Comparison of ENCODE assay signal across 8 mouse cellular contexts in genomic region chr11:23565761-23566160, GRCm38 (mm10). TPM values are rescaled to one million over a fixed set of nuclear protein-coding genes. Genes with fewer than 3 reads are reported as not detected.
DNase-seq lines count a peak whose midpoint lies in the region; ATAC-seq and TF ChIP-seq lines count a peak whose summit lies in the region.

No protein-coding gene starts in this region.

- WGBS in hindbrain, postnatal 0 days: 63% methylated on average over 6 of the region's 6 CpGs

- H3K4me2 ChIP-seq in hindbrain, postnatal 0 days (ENCODE audit: low read depth, low read length): no peak overlapping the region

- H3K4me3 ChIP-seq in hindbrain, postnatal 0 days (ENCODE audit: low read length): no peak overlapping the region

- peak; percentile 91 for ATAC-seq in hindbrain, postnatal 0 days
- peak; percentile 100 for ATAC-seq in megakaryocyte progenitor cell, adult 5-6 weeks (replicated peaks; ENCODE audit: poor library complexity)

- no peak overlapping the region for H3K27ac ChIP-seq in hindbrain, postnatal 0 days

- no peaks in the 10 kb centered on the region for H3K27me3 ChIP-seq in hindbrain, postnatal 0 days (ENCODE audit: insufficient read depth, low read length)

- no peaks in the 10 kb centered on the region for H3K9me3 ChIP-seq in hindbrain, postnatal 0 days (ENCODE audit: low read length)

- peaks cover 15% of the 10 kb centered on the region; the same call in 1 of the 2 replicates for H3K36me3 ChIP-seq in hindbrain, postnatal 0 days (ENCODE audit: insufficient read depth, low read length)

- TF ChIP-seq CTCF in hindbrain, postnatal 0 days (IDR thresholded peaks at IDR 0.05; ENCODE audit: low read depth): peak; percentile 90

- H3K4me1 ChIP-seq in hindbrain, postnatal 0 days (ENCODE audit: insufficient read depth, low read length): no peaks in the 10 kb centered on the region

- DNase-seq in Muller cell, postnatal 12 days (ENCODE audit: inconsistent ontology term): peak; percentile 48
- peak; percentile 64 for DNase-seq in cerebellum, adult 8-10 months
- peak; percentile 50 to 66 for DNase-seq in frontal cortex, postnatal 10 days (ENCODE audit: low spot score in 2 of 2)
- DNase-seq in hindbrain, postnatal 0 days (ENCODE audit: low spot score): peak; percentile 79
- peak; percentile 74 to 83 for DNase-seq in left cerebral cortex, adult 18-20 months (ENCODE audit: low spot score in 2 of 2)
- peak; percentile 79 for DNase-seq in right cerebral cortex, postnatal 14 days
- peak; percentile 52 to 68 for DNase-seq in urinary bladder, postnatal 36 days (ENCODE audit: low spot score in 2 of 2)

- H3K9ac ChIP-seq in hindbrain, postnatal 0 days (replicated peaks; ENCODE audit: low read length): no peak overlapping the region

RNA-seq across cellular contexts. Expression of gene 1700093K21Rik, which starts 44.8 kb away (rescaled TPM):
- 0.21 TPM in 1 of 2 replicates, not detected in the other for total RNA-seq in hindbrain, postnatal 0 days (2014; rRNA removed)
- 0.18 and 0.26 TPM in 2 replicates for polyA plus RNA-seq in hindbrain, postnatal 0 days (2015; fragmentation: Nextera tagmentation; extraction: Ambion mirVana)
- total RNA-seq in left cerebral cortex, adult 18-20 months (2021): not detected
- 0.22 TPM in 1 of 2 replicates, not detected in the other for total RNA-seq in megakaryocyte progenitor cell, adult 5-6 weeks (2015)
- not detected in 2 replicates for total RNA-seq in megakaryocyte progenitor cell, adult 5-6 weeks (2017)
